Mouse (Mus musculus): ENCODE results near the gene Aff4.

- TF ChIP-seq GATA1 (IDR thresholded peaks at IDR 0.05; ENCODE audit: low read length): peak; percentile 31; the same call in 1 of the 2 replicates
- no peak for TF ChIP-seq TAL1 (IDR thresholded peaks at IDR 0.05; ENCODE audit: low read length)
Measured at GRCm38 (mm10) chr11:53431347-53432056, 80.9 kb downstream of the Aff4 start.

Data from erythroblast, embryonic 14.5 days (primary cell).